Mouse (Mus musculus) olfactory bulb, adult 2 months (tissue): ENCODE data around the gene Ripk4.

Experiments used
- CTCF ChIP-seq: fragments of 200-500 bp; IDR thresholded peaks from 2 replicates; pipeline ENCODE4 v1.5.1; 2012; ENCODE audit warnings: low read depth, mild to moderate bottlenecking, low read length, moderate library complexity; ENCODE audit not compliant: insufficient read depth
- POLR2A ChIP-seq: fragments of 200-500 bp; IDR thresholded peaks from 2 replicates; pipeline ENCODE4 v1.6.1; 2012; ENCODE audit warnings: mild to moderate bottlenecking, low read depth, low read length, moderate library complexity; ENCODE audit not compliant: insufficient read depth

DNA sequence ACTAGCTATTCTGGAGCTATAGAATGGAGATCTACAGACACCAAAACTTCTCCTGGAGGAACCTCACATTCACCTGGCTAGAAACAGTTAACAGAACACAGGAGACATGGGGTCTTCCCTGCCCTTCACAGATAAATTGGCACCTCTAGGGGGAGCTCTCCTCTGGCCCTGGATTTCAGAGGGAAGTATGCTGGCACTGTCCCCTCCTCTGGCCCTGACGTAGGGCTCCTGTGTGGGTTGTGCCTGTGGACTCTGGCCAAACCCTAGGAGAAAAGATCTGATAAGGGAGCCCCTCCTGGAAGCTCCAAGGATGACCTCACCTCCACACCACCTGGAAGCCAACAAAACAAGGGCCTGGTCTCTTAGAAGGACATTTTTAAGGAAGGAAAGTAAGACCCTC, 65.8 kb downstream of the Ripk4 start:
- TF ChIP-seq CTCF (no peak), POLR2A (no peak)
